Mouse (Mus musculus): ENCODE results near the gene Col13a1. TPM values are rescaled to one million over a fixed set of nuclear protein-coding genes. Genes with fewer than 3 reads are reported as not detected.

The Col13a1 gene
- total and polyA plus RNA-seq, 3 experiments = not detected

DNA sequence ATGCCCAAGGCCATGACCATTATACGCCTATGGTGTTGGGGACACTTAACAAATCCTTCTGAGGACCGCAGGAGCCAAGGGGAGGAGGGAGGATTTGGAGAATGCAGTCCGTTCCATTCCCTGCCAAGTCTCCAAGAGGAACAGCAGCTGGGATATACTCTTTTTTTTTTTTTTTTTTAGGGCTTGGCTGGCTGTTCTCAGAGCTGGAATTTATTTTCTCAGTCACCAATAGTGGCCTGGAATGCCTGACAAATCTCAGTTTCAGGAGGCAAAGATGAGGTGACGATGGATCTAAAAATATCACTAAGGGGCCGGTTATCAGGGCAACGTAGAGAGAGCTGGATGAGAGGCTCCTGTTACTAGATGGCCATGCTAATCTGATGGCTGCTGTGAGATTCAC is 130.4 kb downstream of the Col13a1 start (continued):
- TF ChIP-seq TCF12 (IDR thresholded peaks at IDR 0.05; ENCODE audit: low read depth, low read length) (no peak), CTCF (conservative IDR thresholded peaks at IDR 0.05 in 1 of 2, IDR thresholded peaks at IDR 0.05 in 1 of 2; ENCODE audit: low read depth in 2 of 2, low read length in 2 of 2) (no peak)

- dilution Hi-C loops (cut with MboI; ENCODE audit: extremely low pct_ligation_motif_present, extremely low pct_unique_long_range_greater_than_20kb, low sequenced_read_pairs) = no loop called here
- Histone ChIP-seq H3K4me2 (ENCODE audit: insufficient read depth, low read depth, poor library complexity, severe bottlenecking) (no peak overlapping the region), H3K9me3 (replicated peaks; ENCODE audit: low read length) (no peaks in the 10 kb centered on the region), H3K4me3 (replicated peaks in 1 of 3; ENCODE audit: low read depth in 2 of 3, low read length in 2 of 3, poor library complexity in 1 of 3) (no peak overlapping the region), H3K27ac (ENCODE audit: insufficient read depth, low read depth) (no peak overlapping the region), H3K9ac (ENCODE audit: insufficient read depth, low read depth) (no peak overlapping the region), H3K36me3 (replicated peaks in 1 of 2; ENCODE audit: control insufficient read depth in 1 of 2, insufficient read depth in 1 of 2, low read length in 1 of 2) (no peaks in the 10 kb centered on the region), H3K4me1 (ENCODE audit: control insufficient read depth in 1 of 2, insufficient read depth in 2 of 2) (peaks cover 8 to 11% of the 10 kb centered on the region in 2 experiments), H3K79me2 (replicated peaks; ENCODE audit: control insufficient read depth, extremely low read depth, insufficient read depth, poor library complexity, severe bottlenecking) (no peaks in the 10 kb centered on the region), H3K27me3 (replicated peaks) (peaks cover 84% of the 10 kb centered on the region)
- TF ChIP-seq E2F4 (IDR thresholded peaks at IDR 0.05; ENCODE audit: insufficient replicate concordance, low read depth, low read length) (no peak), POLR2A (IDR thresholded peaks at IDR 0.05; ENCODE audit: low read depth, low read length) (no peak), IRF4 (IDR thresholded peaks at IDR 0.05; ENCODE audit: low read depth, low read length) (no peak), USF2 (conservative IDR thresholded peaks at IDR 0.05; ENCODE audit: low read depth, low read length) (no peak), NRF1 (IDR thresholded peaks at IDR 0.05; ENCODE audit: low read depth, low read length) (no peak), GABPA (IDR thresholded peaks at IDR 0.05; ENCODE audit: insufficient replicate concordance, low read depth, low read length) (no peak), RAD21 (IDR thresholded peaks at IDR 0.05; ENCODE audit: low read depth, low read length) (no peak)
- DNase-seq (ENCODE audit: extremely low read depth) = no peak
- in situ Hi-C loops (cut with MboI; ENCODE audit: low pct_ligation_motif_present, low pct_unique_long_range_greater_than_20kb, low sequenced_read_pairs) = loop anchor here (25.0 kb wide), 1 partner anchor 542 kb away; the partner anchor contains the start of gene Hk1
Measured at GRCm38 (mm10) chr10:61845476-61845875, 133.4 kb downstream of the Col13a1 start.

- no peak overlapping the region for H3K4me2 ChIP-seq (ENCODE audit: insufficient read depth, low read depth, poor library complexity, severe bottlenecking)
- dilution Hi-C loops (cut with MboI; ENCODE audit: extremely low pct_ligation_motif_present, extremely low pct_unique_long_range_greater_than_20kb, low sequenced_read_pairs) = no loop called here
- no peak overlapping the region for H3K9ac ChIP-seq (ENCODE audit: insufficient read depth, low read depth)
- H3K4me1 ChIP-seq (ENCODE audit: control insufficient read depth in 1 of 2, insufficient read depth in 2 of 2) = peaks cover under 1 to 3% of the 10 kb centered on the region in 2 experiments; a peak in 2 of 4 replicates
- H3K9me3 ChIP-seq (replicated peaks; ENCODE audit: low read length) = no peaks in the 10 kb centered on the region
- no peak for DNase-seq (ENCODE audit: extremely low read depth)
- H3K79me2 ChIP-seq (replicated peaks; ENCODE audit: control insufficient read depth, extremely low read depth, insufficient read depth, poor library complexity, severe bottlenecking) = no peaks in the 10 kb centered on the region
- no peak overlapping the region for H3K4me3 ChIP-seq (replicated peaks in 1 of 3; ENCODE audit: low read depth in 2 of 3, low read length in 2 of 3, poor library complexity in 1 of 3)
- TF ChIP-seq MYC (IDR thresholded peaks at IDR 0.05; ENCODE audit: low read depth, low read length) (no peak), POLR2AphosphoS2 (IDR thresholded peaks at IDR 0.05; ENCODE audit: low read depth, low read length) (no peak), CTCF (conservative IDR thresholded peaks at IDR 0.05 in 1 of 2, IDR thresholded peaks at IDR 0.05 in 1 of 2; ENCODE audit: low read depth in 2 of 2, low read length in 2 of 2) (peak; percentile 29 to 38; a peak in 2 of 4 replicates)
- in situ Hi-C loops (cut with MboI; ENCODE audit: low pct_ligation_motif_present, low pct_unique_long_range_greater_than_20kb, low sequenced_read_pairs) = loop anchor here (25.0 kb wide), 1 partner anchor 543 kb away; the partner anchor contains the start of gene Hk1
- H3K27ac ChIP-seq (ENCODE audit: insufficient read depth, low read depth) = no peak overlapping the region
- H3K36me3 ChIP-seq (replicated peaks in 1 of 2; ENCODE audit: control insufficient read depth in 1 of 2, insufficient read depth in 1 of 2, low read length in 1 of 2) = no peaks in the 10 kb centered on the region
- H3K27me3 ChIP-seq (replicated peaks) = peaks cover 81% of the 10 kb centered on the region
Measured at GRCm38 (mm10) chr10:61844475-61844874, 134.4 kb downstream of the Col13a1 start.

- H3K36me3 ChIP-seq (replicated peaks in 1 of 2; ENCODE audit: control insufficient read depth in 1 of 2, insufficient read depth in 1 of 2, low read length in 1 of 2) = no peaks in the 10 kb centered on the region
- no peaks in the 10 kb centered on the region for H3K9me3 ChIP-seq (replicated peaks; ENCODE audit: low read length)
- H3K4me2 ChIP-seq (ENCODE audit: insufficient read depth, low read depth, poor library complexity, severe bottlenecking) = no peak overlapping the region
- dilution Hi-C loops (cut with MboI; ENCODE audit: extremely low pct_ligation_motif_present, extremely low pct_unique_long_range_greater_than_20kb, low sequenced_read_pairs) (no loop called here), in situ Hi-C loops (cut with MboI; ENCODE audit: low pct_ligation_motif_present, low pct_unique_long_range_greater_than_20kb, low sequenced_read_pairs) (loop anchor here (25.0 kb wide), 1 partner anchor 545 kb away; the partner anchor contains the start of gene Hk1)
- H3K9ac ChIP-seq (ENCODE audit: insufficient read depth, low read depth) = no peak overlapping the region
- H3K79me2 ChIP-seq (replicated peaks; ENCODE audit: control insufficient read depth, extremely low read depth, insufficient read depth, poor library complexity, severe bottlenecking) = no peaks in the 10 kb centered on the region
- no peak overlapping the region for H3K27ac ChIP-seq (ENCODE audit: insufficient read depth, low read depth)
- DNase-seq (ENCODE audit: extremely low read depth) = no peak
- H3K4me3 ChIP-seq (replicated peaks in 1 of 3; ENCODE audit: low read depth in 2 of 3, low read length in 2 of 3, poor library complexity in 1 of 3) = no peak overlapping the region
- peaks cover 64% of the 10 kb centered on the region for H3K27me3 ChIP-seq (replicated peaks)
- H3K4me1 ChIP-seq (ENCODE audit: control insufficient read depth in 1 of 2, insufficient read depth in 2 of 2) = peaks cover 0 to 9% of the 10 kb centered on the region in 2 experiments; a peak in 2 of 4 replicates
- no peak for TF ChIP-seq NELFE (IDR thresholded peaks at IDR 0.05; ENCODE audit: low read depth, low read length)
- TF ChIP-seq UBTF (IDR thresholded peaks at IDR 0.05; ENCODE audit: low read depth, low read length) = no peak
- no peak for TF ChIP-seq GABPA (IDR thresholded peaks at IDR 0.05; ENCODE audit: insufficient replicate concordance, low read depth, low read length)
- TF ChIP-seq MAZ (IDR thresholded peaks at IDR 0.05; ENCODE audit: low read depth, low read length) = no peak
- TF ChIP-seq RAD21 (IDR thresholded peaks at IDR 0.05; ENCODE audit: low read depth, low read length) = no peak
- no peak for TF ChIP-seq RCOR1 (conservative IDR thresholded peaks at IDR 0.05; ENCODE audit: low read depth, low read length)
- no peak for TF ChIP-seq PAX5 (IDR thresholded peaks at IDR 0.05; ENCODE audit: low read length)
- no peak for TF ChIP-seq ETS1 (conservative IDR thresholded peaks at IDR 0.05; ENCODE audit: low read depth, low read length)
- no peak for TF ChIP-seq ZC3H11A (IDR thresholded peaks at IDR 0.05; ENCODE audit: low read depth, low read length)
- TF ChIP-seq USF1 (IDR thresholded peaks at IDR 0.05; ENCODE audit: low read depth, low read length) = no peak
- TF ChIP-seq MEF2A (IDR thresholded peaks at IDR 0.05; ENCODE audit: borderline replicate concordance, low read depth, low read length) = no peak
- no peak for TF ChIP-seq ZNF384 (IDR thresholded peaks at IDR 0.05; ENCODE audit: low read depth, low read length)
Measured at GRCm38 (mm10) chr10:61842261-61842660, 136.6 kb downstream of the Col13a1 start.
